Mouse (Mus musculus) kidney, postnatal 0 days (tissue): ENCODE measurements around the gene Kcmf1. TPM values are rescaled to one million over a fixed set of nuclear protein-coding genes. Genes with fewer than 3 reads are reported as not detected.

ENCODE experiments used
- ATAC-seq: fragments of 200-750 bp; cut with Nextera tagmentation; replicated peaks from 2 replicates; pipeline ENCODE4 v1.8.0; 2017; ENCODE audit warnings: low read depth, moderate number of reproducible peaks, moderate TSS enrichment, moderate library complexity; ENCODE audit not compliant: low FRiP score
- DNase-seq: peaks from one replicate; pipeline ENCODE4 v3.0.0-alpha.2; 2016; ENCODE audit warnings: low spot score
- H3K27ac ChIP-seq: fragments of 300-500 bp; sonication (generic); 2 replicates; pipeline ENCODE4 v1.5.1; 2014; ENCODE audit warnings: mild to moderate bottlenecking
- H3K27me3 ChIP-seq: fragments of 300-500 bp; sonication (generic); 2 replicates; pipeline ENCODE4 v1.6.1; 2014; ENCODE audit warnings: low read length, mixed read lengths; ENCODE audit not compliant: insufficient read depth
- H3K36me3 ChIP-seq: fragments of 300-500 bp; sonication (generic); 2 replicates; pipeline ENCODE4 v1.6.1; 2014; ENCODE audit warnings: low read length, mixed read lengths; ENCODE audit not compliant: insufficient read depth
- H3K4me1 ChIP-seq: fragments of 300-500 bp; sonication (generic); replicated peaks from 2 replicates; pipeline ENCODE4 v1.6.1; 2014; ENCODE audit warnings: antibody characterized with exemption, low read length, mixed read lengths; ENCODE audit not compliant: insufficient read depth
- H3K4me2 ChIP-seq: fragments of 300-500 bp; sonication (generic); 2 replicates; pipeline ENCODE4 v1.6.1; 2014; ENCODE audit warnings: mild to moderate bottlenecking, low read length, moderate library complexity, mixed read lengths
- H3K4me3 ChIP-seq: fragments of 300-500 bp; sonication (generic); replicated peaks from 2 replicates; pipeline ENCODE4 v1.5.1; 2014; ENCODE audit warnings: low read depth, low read length
- H3K9ac ChIP-seq: fragments of 300-500 bp; sonication (generic); 2 replicates; pipeline ENCODE4 v1.6.1; 2014; ENCODE audit warnings: low read depth, low read length
- H3K9me3 ChIP-seq: fragments of 300-500 bp; sonication (generic); replicated peaks from 2 replicates; pipeline ENCODE4 v1.6.1; 2016; ENCODE audit warnings: low read length, inconsistent platforms, mixed read lengths
- CTCF ChIP-seq: IDR thresholded peaks from 2 replicates; pipeline ENCODE4 v1.5.1; 2016; ENCODE audit warnings: antibody characterized with exemption, low read depth, mild to moderate bottlenecking, moderate library complexity
- WGBS: fragments of 180-500 bp; shearing (Covaris S2); extraction: QIAGEN DNeasy Blood & Tissue Kit; methylation state at CpG from one replicate; pipeline ENCODE4 v1.1.7; 2014; 5-methylcytosine and 5-hydroxymethylcytosine counted together
- polyA plus RNA-seq: library from polyadenylated mRNA; unstranded; fragments of >200 nt; fragmentation: Nextera tagmentation; extraction: Ambion mirVana; gene quantifications from 2 replicates; pipeline ENCODE4 v1.2.1, GENCODE M21; 2015

Kcmf1 gene
- polyA plus RNA-seq, 1 experiment from 2014 or later = 57.7 TPM

DNA sequence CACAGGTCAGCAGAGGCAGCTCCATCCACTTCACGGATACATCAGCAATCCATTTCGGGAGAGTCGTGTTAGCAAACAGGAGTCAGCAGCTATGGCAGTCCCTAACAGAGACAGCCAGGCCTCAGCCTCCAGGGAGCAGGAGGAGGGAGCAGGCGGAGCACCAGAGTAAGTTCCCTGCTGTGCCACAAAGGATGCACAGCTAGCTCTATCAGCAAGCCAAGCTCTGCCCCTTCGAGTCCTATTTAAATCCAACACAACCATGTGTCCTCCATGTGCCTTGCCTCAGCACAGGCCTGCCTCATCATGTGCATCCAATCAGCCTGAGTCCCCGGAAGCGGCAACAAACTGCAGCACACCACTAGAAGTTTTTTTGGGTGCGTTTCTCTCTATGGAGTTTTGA lies 23.6 kb upstream of the Kcmf1 start:
- DNase-seq (no peak), ATAC-seq (no peak)
- no peaks in the 10 kb centered on the region for H3K36me3 ChIP-seq
- 86% methylated on average over 8 of the region's 8 CpGs for WGBS
- no peaks in the 10 kb centered on the region for H3K27me3 ChIP-seq
- no peak overlapping the region for H3K4me2 ChIP-seq
- no peak overlapping the region for H3K27ac ChIP-seq
- no peaks in the 10 kb centered on the region for H3K9me3 ChIP-seq
- peaks cover 8% of the 10 kb centered on the region; the same call in 1 of the 2 replicates for H3K4me1 ChIP-seq
- no peak overlapping the region for H3K9ac ChIP-seq
- no peak overlapping the region for H3K4me3 ChIP-seq
- no peak for TF ChIP-seq CTCF

GRCm38 (mm10) chr6:72921081-72921480 lies 21.3 kb upstream of the Kcmf1 start:
- H3K4me3 ChIP-seq = no peak overlapping the region

GRCm38 (mm10) chr6:72918510-72919033 lies 18.8 kb upstream of the Kcmf1 start:
- H3K4me2 ChIP-seq = no peak overlapping the region
- H3K4me1 ChIP-seq = no peaks in the 10 kb centered on the region
- ATAC-seq (no peak), DNase-seq (no peak)
- H3K36me3 ChIP-seq = no peaks in the 10 kb centered on the region
- no peak overlapping the region for H3K27ac ChIP-seq
- 70% methylated on average over 9 of the region's 9 CpGs for WGBS
- no peaks in the 10 kb centered on the region for H3K27me3 ChIP-seq
- no peak overlapping the region for H3K4me3 ChIP-seq
- no peak for TF ChIP-seq CTCF
- H3K9me3 ChIP-seq = no peaks in the 10 kb centered on the region
- H3K9ac ChIP-seq = no peak overlapping the region

More at GRCm38 (mm10) chr6:72921081-72921480, 21.3 kb upstream of the Kcmf1 start:
- TF ChIP-seq CTCF = no peak
- 96% methylated on average over 3 of the region's 3 CpGs for WGBS
- ATAC-seq (no peak), DNase-seq (no peak)
- Histone ChIP-seq H3K27me3 (no peaks in the 10 kb centered on the region), H3K4me1 (no peaks in the 10 kb centered on the region), H3K4me2 (no peak overlapping the region), H3K27ac (no peak overlapping the region), H3K9me3 (no peaks in the 10 kb centered on the region), H3K36me3 (no peaks in the 10 kb centered on the region), H3K9ac (no peak overlapping the region)

DNA sequence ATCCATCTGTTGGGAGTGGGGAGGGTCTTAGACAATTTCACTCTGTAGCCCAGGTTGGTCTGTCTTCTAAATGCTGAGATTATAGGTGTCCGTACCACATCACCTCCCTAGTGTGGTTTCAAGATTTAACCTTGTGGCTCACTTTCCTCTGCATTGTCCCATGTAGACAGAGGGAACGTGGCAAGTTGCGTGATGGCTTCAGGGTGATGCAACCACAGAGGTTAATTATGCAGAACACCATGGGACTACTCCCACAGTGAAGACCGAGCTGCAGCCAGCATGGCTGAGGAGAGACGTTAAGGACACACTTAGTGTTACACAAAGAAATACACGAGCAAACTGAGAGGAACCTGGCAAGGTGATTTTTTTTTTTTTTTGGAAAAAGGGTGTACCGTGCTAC lies 16.6 kb upstream of the Kcmf1 start:
- Histone ChIP-seq H3K4me1 (no peaks in the 10 kb centered on the region), H3K4me2 (no peak overlapping the region), H3K9me3 (no peaks in the 10 kb centered on the region), H3K36me3 (no peaks in the 10 kb centered on the region), H3K4me3 (no peak overlapping the region), H3K27ac (no peak overlapping the region), H3K27me3 (no peaks in the 10 kb centered on the region), H3K9ac (no peak overlapping the region)
- WGBS = 54% methylated on average over 7 of the region's 7 CpGs
- TF ChIP-seq CTCF = no peak
- ATAC-seq (no peak), DNase-seq (no peak)

DNA sequence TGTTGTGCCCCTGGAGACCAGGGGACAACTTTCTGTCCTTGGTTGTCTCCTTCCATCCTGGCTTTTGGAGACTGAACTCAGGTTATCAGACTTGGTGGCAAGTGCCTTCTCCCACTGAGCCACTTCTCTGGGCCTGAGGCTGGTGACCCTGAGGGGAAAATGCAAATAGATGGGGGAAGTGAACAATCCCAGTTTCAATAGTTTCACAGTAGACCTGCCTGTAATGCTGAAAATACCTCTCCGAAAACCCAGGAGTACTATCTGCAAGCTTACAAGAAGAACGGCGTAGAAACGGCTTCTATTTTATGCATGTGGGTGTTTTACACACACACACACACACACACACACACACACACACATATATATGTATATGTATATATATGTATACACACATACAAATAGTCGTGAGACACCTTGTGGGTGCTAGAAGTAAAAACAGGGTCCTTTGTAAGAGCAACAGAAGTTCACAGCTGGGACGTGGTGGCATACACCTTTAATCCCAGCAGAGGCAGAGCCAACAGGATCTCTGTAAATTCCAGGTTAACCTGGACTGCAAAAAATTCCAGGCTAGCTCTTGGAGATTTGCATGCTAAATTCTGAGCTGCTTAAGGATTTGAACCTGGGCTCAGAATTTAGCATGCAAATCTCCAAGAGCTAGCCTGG lies 14.4 kb upstream of the Kcmf1 start:
- Histone ChIP-seq H3K27me3 (no peaks in the 10 kb centered on the region), H3K4me2 (no peak overlapping the region), H3K27ac (no peak overlapping the region), H3K4me1 (no peaks in the 10 kb centered on the region), H3K9me3 (no peaks in the 10 kb centered on the region), H3K4me3 (no peak overlapping the region), H3K36me3 (no peaks in the 10 kb centered on the region), H3K9ac (no peak overlapping the region)
- DNase-seq = no peak
- TF ChIP-seq CTCF = peak; percentile 23; the same call in 1 of the 2 replicates
- no peak for ATAC-seq
- WGBS = 86% methylated on average over 6 of the region's 6 CpGs

GRCm38 (mm10) chr6:72911261-72911660 lies 11.5 kb upstream of the Kcmf1 start:
- ATAC-seq = no peak

More at GRCm38 (mm10) chr6:72911261-72911660, 11.5 kb upstream of the Kcmf1 start:
- Histone ChIP-seq H3K4me2 (no peak overlapping the region), H3K4me3 (no peak overlapping the region), H3K27me3 (no peaks in the 10 kb centered on the region), H3K9ac (no peak overlapping the region), H3K36me3 (no peaks in the 10 kb centered on the region), H3K4me1 (no peaks in the 10 kb centered on the region), H3K9me3 (no peaks in the 10 kb centered on the region), H3K27ac (no peak overlapping the region)
- no peak for DNase-seq
- no peak for TF ChIP-seq CTCF
- 61% methylated on average over 4 of the region's 4 CpGs for WGBS
